Mouse (Mus musculus) testis, adult 2 months (tissue): ENCODE data around the gene Retreg1. TPM values are rescaled to one million over a fixed set of nuclear protein-coding genes. Genes with fewer than 3 reads are reported as not detected.

ENCODE experiments used
- H3K27ac ChIP-seq: fragments of 200-500 bp; 2 replicates; pipeline ENCODE4 v1.5.1; 2012; ENCODE audit warnings: low read depth, low read length; ENCODE audit not compliant: control insufficient read depth, insufficient read depth
- H3K27me3 ChIP-seq: fragments of 200-500 bp; 2 replicates; pipeline ENCODE4 v1.6.1; 2012; ENCODE audit warnings: mild to moderate bottlenecking, low read length, moderate library complexity; ENCODE audit not compliant: control insufficient read depth, insufficient read depth
- H3K36me3 ChIP-seq: fragments of 200-500 bp; 2 replicates; pipeline ENCODE4 v1.6.1; 2012; ENCODE audit warnings: mild to moderate bottlenecking, low read length; ENCODE audit not compliant: control insufficient read depth, insufficient read depth
- H3K4me1 ChIP-seq: fragments of 200-500 bp; 2 replicates; pipeline ENCODE4 v1.6.1; 2012; ENCODE audit warnings: low read length; ENCODE audit not compliant: control insufficient read depth, insufficient read depth
- H3K4me3 ChIP-seq: fragments of 200-500 bp; 2 replicates; pipeline ENCODE4 v1.5.1; 2012; ENCODE audit warnings: low read depth, mild to moderate bottlenecking, low read length, moderate library complexity, mixed read lengths; ENCODE audit not compliant: control insufficient read depth
- CTCF ChIP-seq: fragments of 200-500 bp; IDR thresholded peaks from 2 replicates; pipeline ENCODE4 v1.5.1; 2012; ENCODE audit warnings: low read depth, mild to moderate bottlenecking, inconsistent platforms, low read length, moderate library complexity; ENCODE audit not compliant: control insufficient read depth, insufficient read depth, insufficient replicate concordance
- POLR2A ChIP-seq: fragments of 200-500 bp; IDR thresholded peaks from 2 replicates; pipeline ENCODE4 v1.6.1; 2012; ENCODE audit warnings: low read depth, mild to moderate bottlenecking, inconsistent platforms, low read length, moderate library complexity; ENCODE audit not compliant: control insufficient read depth
- polyA plus RNA-seq: library from polyadenylated mRNA; depleted of rRNA; stranded (reverse); fragments of >200 nt; gene quantifications from 2 replicates; pipeline ENCODE4 v1.2.3, GENCODE M21; 2012

Retreg1 gene
- polyA plus RNA-seq, 1 experiment = 46.1 TPM

DNA sequence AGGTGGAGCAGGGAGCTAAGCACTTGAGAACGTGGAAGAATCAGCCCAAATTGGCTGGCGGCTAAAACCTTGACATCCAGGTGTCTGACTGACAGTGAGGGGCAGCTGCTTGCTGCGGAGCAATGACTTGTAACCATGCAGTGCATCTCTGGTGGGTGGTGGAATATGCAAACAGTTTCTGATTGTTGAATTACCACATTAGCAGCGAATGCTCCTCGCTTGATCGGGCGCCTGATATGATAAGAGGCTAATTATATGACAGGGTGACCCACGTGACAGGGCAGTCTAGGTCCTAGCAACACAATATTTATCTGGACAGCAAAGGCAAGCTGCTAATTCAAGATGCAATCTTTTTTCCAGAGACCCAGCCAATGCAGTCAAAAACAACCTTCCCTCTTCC is 80.9 kb downstream of the Retreg1 start:
- Histone ChIP-seq H3K4me1 (no peaks in the 10 kb centered on the region), H3K36me3 (no peaks in the 10 kb centered on the region), H3K27me3 (no peaks in the 10 kb centered on the region), H3K4me3 (no peak overlapping the region), H3K27ac (no peak overlapping the region)
- TF ChIP-seq POLR2A (no peak), CTCF (no peak)

DNA sequence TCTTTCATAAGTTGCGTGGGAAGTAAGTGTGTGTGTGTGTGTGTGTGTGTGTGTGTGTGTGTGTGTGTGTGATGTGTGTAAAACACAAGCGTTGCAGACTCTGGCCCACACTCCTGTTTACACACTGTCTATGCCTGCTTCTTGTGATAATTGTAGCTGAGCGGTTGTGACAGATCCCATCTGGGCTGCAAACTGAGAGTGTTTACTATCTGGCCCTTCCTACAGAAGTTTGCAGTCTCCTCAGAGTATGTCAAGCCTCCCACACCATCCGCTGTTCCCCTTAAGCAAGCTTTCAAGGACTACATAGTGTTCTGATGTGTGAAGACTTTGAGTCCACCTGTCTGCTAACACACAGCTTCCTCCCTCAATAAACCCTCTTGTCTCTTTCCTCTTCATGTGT is 83.2 kb downstream of the Retreg1 start:
- TF ChIP-seq CTCF = no peak
- no peak for TF ChIP-seq POLR2A
- no peaks in the 10 kb centered on the region for H3K36me3 ChIP-seq
- no peaks in the 10 kb centered on the region for H3K27me3 ChIP-seq
- no peak overlapping the region for H3K27ac ChIP-seq
- no peaks in the 10 kb centered on the region for H3K4me1 ChIP-seq
- no peak overlapping the region for H3K4me3 ChIP-seq

DNA sequence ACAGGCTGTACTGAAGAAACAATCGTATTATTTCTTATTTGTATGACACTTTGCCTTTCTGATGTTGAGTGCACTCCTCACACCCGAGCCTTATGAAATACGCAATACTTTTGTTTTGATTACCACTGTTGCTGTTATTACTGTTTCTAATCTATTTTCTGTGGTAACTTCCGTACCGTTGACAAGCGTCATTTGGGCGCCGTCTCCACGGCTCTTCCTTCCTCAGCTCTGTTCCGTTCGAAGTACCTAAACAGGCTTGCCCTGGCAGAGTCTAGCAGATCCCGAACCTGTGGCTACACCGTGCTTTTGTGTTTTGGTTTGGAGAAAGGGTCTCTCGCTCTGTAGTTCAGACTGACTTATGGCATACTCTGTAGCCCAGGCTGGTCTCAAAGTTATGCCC is 84.1 kb downstream of the Retreg1 start:
- no peaks in the 10 kb centered on the region for H3K4me1 ChIP-seq

DNA sequence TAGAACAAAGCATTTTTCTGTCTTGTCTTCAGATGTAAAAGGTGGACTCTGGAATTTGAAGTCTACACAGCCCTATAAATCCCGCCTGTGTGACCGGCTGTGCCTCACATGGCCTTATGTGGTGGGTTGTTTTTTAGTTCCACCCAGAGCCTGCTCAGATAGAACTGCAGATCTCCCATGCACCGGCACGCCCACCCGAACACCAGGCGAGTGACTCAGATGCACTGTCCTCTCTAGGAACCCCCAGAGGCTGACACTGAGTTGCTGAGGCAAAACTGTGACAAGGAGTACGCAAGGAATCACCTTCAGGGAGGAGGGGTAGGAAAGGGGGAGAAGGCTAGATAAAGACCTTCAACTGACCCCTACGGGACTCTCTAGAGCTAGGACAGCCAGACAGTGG is 85.0 kb downstream of the Retreg1 start:
- Histone ChIP-seq H3K36me3 (no peaks in the 10 kb centered on the region), H3K27ac (no peak overlapping the region), H3K4me1 (no peaks in the 10 kb centered on the region), H3K27me3 (no peaks in the 10 kb centered on the region), H3K4me3 (no peak overlapping the region)
- TF ChIP-seq CTCF = no peak
- TF ChIP-seq POLR2A = no peak

More for the DNA sequence above, 84.1 kb downstream of the Retreg1 start:
- Histone ChIP-seq H3K4me3 (no peak overlapping the region), H3K27me3 (no peaks in the 10 kb centered on the region), H3K27ac (no peak overlapping the region), H3K36me3 (no peaks in the 10 kb centered on the region)
- TF ChIP-seq POLR2A (no peak), CTCF (no peak)

DNA sequence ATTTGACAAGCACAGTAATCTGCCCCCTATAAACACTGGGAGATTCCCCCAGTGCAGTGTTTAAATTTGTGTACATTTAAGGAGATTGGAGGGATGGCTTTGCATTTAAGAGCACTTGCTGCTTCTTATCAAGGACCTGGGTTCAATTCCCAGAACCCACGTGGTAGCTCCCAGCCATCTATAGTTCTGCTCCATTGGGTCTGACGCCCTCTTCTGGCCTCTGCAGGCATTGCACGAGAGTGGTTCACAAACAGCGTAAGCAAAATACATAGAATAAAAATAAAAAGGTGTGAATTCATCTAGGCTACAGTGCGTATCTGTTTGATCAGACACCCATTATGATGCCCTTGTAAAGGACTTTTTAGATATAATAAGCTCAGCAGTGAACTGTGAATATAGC is 85.9 kb downstream of the Retreg1 start:
- no peaks in the 10 kb centered on the region for H3K4me1 ChIP-seq
- H3K4me3 ChIP-seq = no peak overlapping the region
- no peaks in the 10 kb centered on the region for H3K27me3 ChIP-seq
- TF ChIP-seq POLR2A (no peak), CTCF (peak; percentile 58; the same call in 1 of the 2 replicates)
- H3K27ac ChIP-seq = no peak overlapping the region
- no peaks in the 10 kb centered on the region for H3K36me3 ChIP-seq

DNA sequence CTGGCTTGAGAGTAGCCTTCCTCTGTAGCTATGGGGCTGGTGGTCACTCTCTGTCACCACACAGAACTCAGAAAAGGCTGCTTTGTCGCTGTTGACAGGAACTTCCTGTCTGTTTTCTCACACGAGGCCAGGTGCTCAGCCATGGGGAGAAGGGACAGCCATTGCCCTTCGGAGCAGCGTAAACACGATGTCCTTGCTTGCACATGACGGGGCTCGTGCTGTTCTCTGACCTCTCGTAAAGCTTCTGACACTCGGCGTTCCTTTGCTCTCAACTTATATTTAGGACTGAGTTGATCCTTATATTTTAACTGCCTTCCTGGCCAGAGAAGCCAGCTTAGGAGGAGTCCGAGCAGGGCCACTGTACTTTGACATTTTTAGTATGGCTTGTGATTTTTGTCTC is 86.5 kb downstream of the Retreg1 start:
- no peaks in the 10 kb centered on the region for H3K4me1 ChIP-seq
- H3K27me3 ChIP-seq = no peaks in the 10 kb centered on the region
- H3K36me3 ChIP-seq = no peaks in the 10 kb centered on the region
- no peak overlapping the region for H3K4me3 ChIP-seq
- no peak overlapping the region; the same call in 1 of the 2 replicates for H3K27ac ChIP-seq
- no peak for TF ChIP-seq CTCF
- no peak for TF ChIP-seq POLR2A

DNA sequence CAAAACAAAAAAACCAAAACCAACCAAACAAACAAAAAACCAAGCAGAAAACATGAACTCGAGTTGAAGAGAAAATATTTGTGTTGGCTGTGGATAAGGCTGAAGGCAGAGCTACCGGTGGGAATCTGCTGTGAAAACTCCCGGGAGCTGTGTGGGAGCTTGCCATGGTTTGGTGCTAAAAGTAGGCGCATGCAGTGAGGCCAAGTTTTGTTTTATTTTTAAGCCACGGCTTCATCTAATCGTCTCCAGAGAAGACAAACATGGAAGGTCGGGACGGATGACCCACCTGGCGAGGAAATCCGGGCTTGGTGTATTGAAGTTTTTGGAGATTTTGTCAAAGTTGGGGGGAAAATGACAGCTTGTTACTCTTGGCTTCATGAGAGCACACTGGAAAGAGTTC is 87.0 kb downstream of the Retreg1 start:
- no peaks in the 10 kb centered on the region for H3K27me3 ChIP-seq
- no peak overlapping the region for H3K27ac ChIP-seq
- no peaks in the 10 kb centered on the region for H3K4me1 ChIP-seq
- no peak overlapping the region for H3K4me3 ChIP-seq
- TF ChIP-seq POLR2A = no peak
- no peak for TF ChIP-seq CTCF
- H3K36me3 ChIP-seq = no peaks in the 10 kb centered on the region

DNA sequence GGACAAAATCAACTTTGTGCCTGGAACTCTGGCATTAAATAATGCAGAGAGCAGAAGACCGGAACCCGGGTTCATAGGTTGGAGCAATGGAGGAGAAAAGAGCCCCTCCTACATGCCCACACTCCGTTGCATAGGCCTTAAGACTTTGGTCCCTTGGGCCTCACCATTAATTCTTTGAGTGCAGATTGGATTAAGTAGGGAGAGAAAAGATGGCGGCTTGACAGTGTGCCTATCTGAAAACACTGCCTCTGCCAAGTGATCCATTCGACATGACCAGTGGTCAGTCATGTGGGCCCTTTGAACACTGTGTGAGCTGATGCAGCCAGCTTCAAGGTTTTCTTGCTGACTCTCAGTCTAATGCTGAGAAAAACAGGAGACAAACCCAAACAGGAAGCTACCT is 87.7 kb downstream of the Retreg1 start:
- Histone ChIP-seq H3K27ac (no peak overlapping the region), H3K4me3 (no peak overlapping the region), H3K36me3 (no peaks in the 10 kb centered on the region), H3K4me1 (no peaks in the 10 kb centered on the region), H3K27me3 (no peaks in the 10 kb centered on the region)
- TF ChIP-seq CTCF (no peak), POLR2A (no peak)
